Mouse (Mus musculus) large intestine, adult 2 months (tissue): Measurements from ENCODE around the gene Cxcl13. TPM values are rescaled to one million over a fixed set of nuclear protein-coding genes. Genes with fewer than 3 reads are reported as not detected.

Source experiments
- DNase-seq: peaks from one replicate; pipeline ENCODE4 v3.0.0-alpha.2; 2012; ENCODE audit warnings: low read depth, low spot score
- WGBS: fragments of 180-500 bp; shearing (Covaris S2); methylation state at CpG from one replicate; pipeline ENCODE4 v1.1.7; 2018; 5-methylcytosine and 5-hydroxymethylcytosine counted together
- polyA plus RNA-seq: library from polyadenylated mRNA; depleted of rRNA; stranded (reverse); fragments of >200 nt; gene quantifications from 2 replicates; pipeline ENCODE4 v1.2.3, GENCODE M21; 2012; rRNA removed

Gene Cxcl13
- polyA plus RNA-seq, 1 experiment: 7.1 TPM

DNA sequence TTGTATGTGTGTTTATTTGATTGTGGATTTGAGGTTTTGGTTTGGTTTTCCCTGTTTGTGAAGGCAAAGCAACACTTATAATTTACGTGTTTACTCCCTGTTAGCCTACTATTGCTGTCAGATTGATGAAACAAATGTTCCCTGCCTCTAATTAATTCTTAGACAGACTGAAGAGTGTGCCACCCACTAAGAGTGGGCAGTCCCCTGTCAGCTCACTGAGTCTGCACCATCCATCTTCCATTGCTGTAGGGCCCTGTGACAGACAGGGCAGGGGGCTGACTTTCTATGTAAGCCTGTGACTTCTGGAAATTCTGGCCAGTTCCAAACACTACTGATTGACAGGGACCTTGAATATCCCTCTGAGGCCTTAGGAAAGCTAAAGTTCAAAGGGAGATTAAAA lies 19.5 kb downstream of the Cxcl13 start:
- no peak for DNase-seq
- WGBS: 82% methylated on average over 1 of the region's 1 CpGs

DNA sequence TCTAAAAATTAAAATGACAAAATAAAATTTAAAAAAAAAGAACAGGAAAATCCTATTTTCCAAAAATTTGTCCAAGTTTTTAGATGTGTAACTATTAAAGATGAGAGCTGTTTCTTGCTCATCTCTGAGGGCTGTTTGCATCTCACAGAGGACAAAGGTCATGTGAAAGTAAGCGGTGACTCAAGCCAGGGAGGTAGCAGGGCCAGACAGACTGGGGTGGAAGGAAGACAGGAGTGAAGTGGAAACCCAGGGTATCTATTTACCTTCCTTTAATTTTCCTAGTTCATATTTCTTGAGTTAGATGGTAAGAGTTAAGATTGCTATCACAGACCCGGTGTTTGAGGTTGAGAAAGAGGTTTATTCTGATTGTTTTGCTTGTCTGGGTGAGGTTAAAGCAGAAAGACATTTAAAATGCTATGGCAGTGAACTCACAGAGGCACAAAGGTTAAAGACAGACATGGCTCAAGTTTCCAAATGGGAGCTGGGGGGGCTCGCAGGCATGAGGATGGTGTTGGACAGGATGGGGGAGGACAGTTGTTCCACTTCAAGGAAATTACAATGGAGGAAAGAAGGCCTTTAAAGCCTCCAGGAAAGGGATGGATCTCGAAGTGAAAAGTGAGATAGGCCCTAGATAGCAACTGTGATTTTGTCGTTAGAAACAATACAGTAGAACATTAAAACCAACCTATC lies 27.2 kb downstream of the Cxcl13 start:
- 43% methylated on average over 5 of the region's 5 CpGs for WGBS
- no peak for DNase-seq

DNA sequence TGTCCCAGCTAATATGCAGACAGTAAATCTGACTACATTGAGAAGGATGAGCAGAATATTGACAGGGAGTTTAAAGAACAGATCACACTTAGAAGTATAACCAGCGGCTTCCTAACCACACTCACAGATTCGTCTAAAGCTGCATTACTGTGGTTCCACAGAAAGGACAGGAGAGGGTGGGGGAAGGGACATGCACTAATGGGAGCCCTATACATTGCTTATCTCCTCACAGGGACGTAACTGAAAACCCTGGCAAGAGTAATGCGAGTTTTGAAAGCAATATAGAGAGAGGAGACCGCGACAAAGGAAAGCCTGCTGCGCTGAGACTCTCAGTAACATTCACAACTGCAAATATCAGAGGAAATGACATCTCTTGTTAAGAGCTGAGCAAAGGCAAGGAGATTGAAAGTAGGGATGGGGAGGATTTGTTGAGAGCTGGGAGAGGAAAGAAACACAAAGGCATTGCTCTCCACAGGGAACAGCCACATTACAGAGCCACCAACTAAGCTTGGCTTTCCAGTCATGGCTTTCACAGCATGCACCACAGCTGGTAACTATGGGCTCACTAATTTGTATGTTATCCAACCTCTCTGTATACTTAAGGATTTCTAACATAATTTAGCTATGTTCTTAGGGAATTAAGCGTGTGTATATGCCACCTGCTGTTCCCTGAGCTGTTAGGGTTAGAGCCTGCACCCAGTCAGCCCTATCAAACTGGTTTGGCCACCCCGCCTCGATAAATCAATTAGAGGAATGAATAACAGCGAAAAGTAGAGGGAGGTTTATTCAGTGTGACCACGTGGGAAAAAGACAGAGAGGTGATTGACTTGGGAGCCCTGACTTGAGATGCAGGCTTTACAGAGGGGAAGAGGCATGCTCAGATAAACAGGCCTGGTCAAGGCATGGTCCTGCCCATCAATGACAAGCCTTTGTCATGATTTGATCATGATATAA lies 34.9 kb downstream of the Cxcl13 start:
- WGBS: 25% methylated on average over 12 of the region's 12 CpGs
- DNase-seq: no peak

DNA sequence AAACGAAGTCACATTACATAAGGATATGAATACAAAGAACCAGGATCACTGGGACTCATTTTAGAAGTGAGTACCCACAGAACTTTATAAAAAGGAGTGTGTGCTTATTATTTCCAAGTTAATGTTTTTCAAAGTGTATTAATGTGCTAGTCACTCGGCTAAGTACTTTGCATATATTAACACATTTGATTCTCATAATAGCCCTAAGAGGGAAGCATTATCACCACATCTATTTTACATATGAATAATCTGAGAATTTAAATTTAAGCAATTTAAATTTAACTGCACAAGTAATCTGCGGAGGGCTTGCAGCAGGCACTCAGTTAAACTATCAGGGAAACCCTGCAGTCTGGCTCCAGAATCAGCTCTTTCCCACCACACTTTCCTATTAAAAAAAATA lies 40.5 kb downstream of the Cxcl13 start:
- no peak for DNase-seq
- WGBS: 79% methylated on average over 3 of the region's 3 CpGs

DNA sequence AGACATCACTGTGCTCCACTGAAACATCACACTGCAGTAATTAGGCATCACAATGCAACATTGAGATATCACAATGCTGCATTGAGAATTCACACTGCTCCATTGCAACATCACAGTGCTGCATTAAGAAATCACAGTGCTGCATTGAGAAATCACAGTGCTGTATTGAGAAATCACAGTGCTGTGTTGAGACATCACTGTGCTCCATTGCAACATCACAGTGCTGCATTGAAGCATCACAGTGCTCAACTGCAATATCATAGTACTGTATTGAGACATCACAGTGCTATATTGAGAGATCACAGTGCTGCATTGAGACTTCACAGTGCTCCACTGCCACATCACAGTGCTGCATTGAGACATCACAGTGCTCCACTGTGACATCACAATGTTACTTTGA lies 46.6 kb downstream of the Cxcl13 start:
- no peak for DNase-seq

DNA sequence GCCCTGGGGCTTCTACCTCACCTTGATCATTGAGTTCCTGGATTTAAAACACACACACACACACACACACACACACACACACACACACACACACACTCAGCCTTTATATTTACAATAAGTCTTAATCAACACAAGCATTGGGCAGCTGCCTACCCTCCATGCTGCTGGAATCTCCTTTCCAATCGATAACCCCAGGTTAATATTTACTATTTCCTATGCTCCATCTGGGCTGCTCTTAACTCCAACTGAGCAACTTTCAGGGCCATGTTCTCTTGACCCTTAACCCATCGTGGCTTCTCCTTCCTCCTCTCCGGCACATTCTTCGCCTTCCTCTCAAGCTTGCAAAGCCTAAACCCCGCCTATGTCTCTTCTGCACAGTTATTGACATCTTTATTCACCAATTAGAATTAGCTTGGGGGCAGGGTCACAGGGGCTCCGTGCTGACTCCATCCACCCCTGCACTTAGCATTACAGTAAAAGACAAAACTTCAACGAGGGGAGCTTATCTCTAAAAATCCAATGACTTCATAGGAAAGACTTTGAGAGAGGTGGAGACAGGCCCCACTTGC lies 51.6 kb downstream of the Cxcl13 start:
- no peak for DNase-seq
- 51% methylated on average over 7 of the region's 7 CpGs for WGBS

DNA sequence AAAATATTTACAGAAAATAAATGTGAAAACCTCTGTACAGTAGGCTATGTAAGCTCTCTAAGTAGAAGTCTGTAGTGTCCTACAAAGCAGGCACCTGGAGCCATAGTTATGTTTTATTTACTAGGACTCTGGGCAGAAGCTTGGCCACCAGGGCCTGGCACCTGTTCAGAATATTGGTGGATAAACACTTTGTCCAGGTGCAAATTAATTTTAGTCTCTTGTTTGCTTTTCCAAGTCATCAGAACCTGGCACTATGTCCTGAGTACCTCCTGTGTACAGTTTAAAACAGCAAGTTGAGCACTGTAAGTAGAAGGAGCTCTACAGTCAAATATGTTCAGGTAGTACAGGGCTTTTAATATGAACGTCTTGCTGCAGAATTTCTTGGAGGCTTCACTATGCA lies 52.3 kb downstream of the Cxcl13 start:
- DNase-seq: no peak

More for the DNA sequence above, 52.3 kb downstream of the Cxcl13 start:
- WGBS: 51% methylated on average over 1 of the region's 1 CpGs

Other genes starting within 250 kb of the Cxcl13 start
- gene Gm7978, start 220.8 kb upstream of the Cxcl13 start, polyA plus RNA-seq: not detected in 2 replicates
- gene Gm7982, start 214.9 kb upstream of the Cxcl13 start, polyA plus RNA-seq: not detected in 2 replicates
- gene E330014E10Rik, start 181.0 kb upstream of the Cxcl13 start, polyA plus RNA-seq: not detected in 2 replicates
- 3.8 and 6.3 TPM in 2 replicates for gene Cnot6l, start 207.2 kb downstream of the Cxcl13 start, polyA plus RNA-seq